Mouse (Mus musculus) erythroblast, embryonic 14.5 days (primary cell): ENCODE measurements around the gene Lyl1.

ENCODE experiments used
- GATA1 ChIP-seq: IDR thresholded peaks from 2 replicates; pipeline ENCODE4 v1.6.1; 2012; ENCODE audit warnings: low read length, inconsistent platforms, mixed read lengths
- TAL1 ChIP-seq: IDR thresholded peaks from 3 replicates; pipeline ENCODE4 v1.6.1; 2012; ENCODE audit warnings: low read length, inconsistent platforms, mixed read lengths

GRCm38 (mm10) chr8:84712759-84713120 is 11.5 kb downstream of the Lyl1 start:
- TF ChIP-seq GATA1 (no peak), TAL1 (no peak)
